Mouse (Mus musculus): Measurements from ENCODE around the gene Apln. TPM values are rescaled to one million over a fixed set of nuclear protein-coding genes. Genes with fewer than 3 reads are reported as not detected.

Gene Apln
- 0.23 and 0.40 TPM in 2 replicates for polyA plus RNA-seq (2012; rRNA removed)

DNA sequence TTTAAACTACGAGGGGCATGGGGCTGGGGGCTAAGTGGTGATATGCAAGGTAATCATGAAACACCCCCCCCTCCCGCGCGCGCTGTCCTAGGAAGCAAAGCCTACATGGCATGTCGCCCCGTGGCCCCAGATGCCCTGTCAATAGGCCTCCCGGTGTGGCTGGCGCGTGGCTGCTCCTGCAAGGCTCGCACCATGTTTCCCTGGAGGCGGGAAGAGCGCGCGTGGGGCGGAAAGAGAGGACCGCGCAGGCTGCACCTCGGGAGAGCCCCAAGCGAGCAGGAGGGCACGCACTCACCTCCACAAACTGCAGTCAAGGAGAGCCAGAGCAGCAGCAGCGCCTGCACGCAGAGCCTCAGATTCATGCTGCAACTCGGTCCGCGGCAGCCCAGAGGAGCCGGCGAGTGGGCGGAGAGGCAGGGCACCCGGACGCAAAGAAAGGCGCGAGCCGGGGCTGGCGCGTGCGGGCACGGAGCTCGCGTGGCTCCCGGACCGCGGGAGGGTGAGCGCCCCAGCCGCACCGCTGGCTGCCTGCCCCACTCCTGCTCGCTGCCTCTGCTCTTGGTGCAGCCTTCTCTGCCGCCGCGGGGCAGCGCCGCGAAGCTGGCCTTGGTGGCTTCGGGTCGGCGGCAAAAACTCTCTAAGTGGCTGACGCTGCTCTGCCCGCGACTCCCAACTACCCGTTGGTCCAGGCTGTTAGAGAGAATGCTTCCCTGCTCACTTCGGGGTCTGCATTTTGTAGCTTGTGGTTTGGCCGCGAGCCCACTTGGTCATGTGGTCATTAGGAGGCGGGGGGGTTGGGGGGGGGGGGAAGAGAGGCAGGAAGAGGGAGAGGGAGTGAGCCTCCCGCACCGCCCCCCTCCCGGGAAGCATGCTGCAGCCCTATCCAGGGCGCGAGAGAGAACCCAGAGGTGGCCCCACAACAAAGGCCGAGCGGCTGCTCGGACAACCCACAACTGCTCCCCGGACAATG, at the start of gene Apln:
Apln (minus strand) TSS at position 710 of the 970 bp plus-strand sequence.

Other genes starting within 250 kb of the Apln start
- gene Smarca1, start 141.9 kb downstream of the Apln start, polyA plus RNA-seq (2012; rRNA removed) = 1.2 and 1.6 TPM in 2 replicates
- 5.7 and 6.5 TPM in 2 replicates for gene Ocrl, start 122.5 kb downstream of the Apln start, polyA plus RNA-seq (2012; rRNA removed)
- 0.01 TPM in 2 replicates for gene Xpnpep2, start 73.9 kb upstream of the Apln start, polyA plus RNA-seq (2012; rRNA removed)
- 8.5 and 9.0 TPM in 2 replicates for gene Sash3, start 111.6 kb upstream of the Apln start, polyA plus RNA-seq (2012; rRNA removed)
- gene Zdhhc9, start 174.0 kb upstream of the Apln start, polyA plus RNA-seq (2012; rRNA removed) = 18.3 and 21.0 TPM in 2 replicates
- gene Utp14a, start 222.0 kb upstream of the Apln start, polyA plus RNA-seq (2012; rRNA removed) = 6.1 TPM in 2 replicates

Data from liver, embryonic 18 days (tissue).